Mouse (Mus musculus) frontal cortex, postnatal 25 days (tissue): Measurements from ENCODE around the gene Prnp.

Experiments
- DNase-seq, 2 experiments: peaks; one replicate each; pipeline ENCODE4 v3.0.0; 2022; ENCODE audit warnings: low spot score in 2 of 2

Prnp gene

GRCm38 (mm10) chr2:131909683-131910572 is at the start of gene Prnp, which contains the start of gene Prn:
Prnp (plus strand) TSS chr2:131909928.
Prn (plus strand) TSS chr2:131909957.
- peak; percentile 74 to 86 for DNase-seq

- DNase-seq, result no peak
These were observed 47.0 kb upstream of the Prnp start for GRCm38 (mm10) chr2:131862617-131863275.

- DNase-seq, result no peak
These were observed 46.3 kb upstream of the Prnp start for GRCm38 (mm10) chr2:131863472-131863871.

GRCm38 (mm10) chr2:131864262-131864796 is 45.4 kb upstream of the Prnp start:
- DNase-seq, result no peak

- DNase-seq, result no peak
These were observed 43.1 kb upstream of the Prnp start for GRCm38 (mm10) chr2:131866676-131867075.

- no peak for DNase-seq
These were observed 40.7 kb upstream of the Prnp start for GRCm38 (mm10) chr2:131868983-131869382.

- DNase-seq, result no peak
These were observed 36.4 kb upstream of the Prnp start for GRCm38 (mm10) chr2:131873376-131873775.

GRCm38 (mm10) chr2:131876551-131877265 is 33.0 kb upstream of the Prnp start:
- DNase-seq, result no peak

GRCm38 (mm10) chr2:131881766-131882165 is 28.0 kb upstream of the Prnp start:
- DNase-seq, result no peak

GRCm38 (mm10) chr2:131883136-131883535 is 26.6 kb upstream of the Prnp start:
- DNase-seq, result no peak

- no peak for DNase-seq
These were observed 23.1 kb upstream of the Prnp start for GRCm38 (mm10) chr2:131886503-131887160.

GRCm38 (mm10) chr2:131888233-131888632 is 21.5 kb upstream of the Prnp start:
- DNase-seq, result no peak

GRCm38 (mm10) chr2:131892534-131892933 is 17.2 kb upstream of the Prnp start:
- no peak for DNase-seq

- no peak for DNase-seq
These were observed 14.6 kb upstream of the Prnp start for GRCm38 (mm10) chr2:131895106-131895505.

GRCm38 (mm10) chr2:131896011-131896410 is 13.7 kb upstream of the Prnp start:
- DNase-seq, result no peak

- DNase-seq, result no peak
These were observed 12.2 kb upstream of the Prnp start for GRCm38 (mm10) chr2:131897336-131898109.

GRCm38 (mm10) chr2:131902423-131902822 is 7.3 kb upstream of the Prnp start:
- no peak for DNase-seq

- no peak for DNase-seq
These were observed 6.9 kb upstream of the Prnp start for GRCm38 (mm10) chr2:131902867-131903266.

- DNase-seq, result no peak
These were observed 4.7 kb upstream of the Prnp start for GRCm38 (mm10) chr2:131905025-131905424.

GRCm38 (mm10) chr2:131905776-131906175 is 4.0 kb upstream of the Prnp start:
- DNase-seq, result no peak

- no peak for DNase-seq
These were observed 3.5 kb upstream of the Prnp start for GRCm38 (mm10) chr2:131906266-131906665.
